Mouse (Mus musculus) hindbrain, embryonic 13.5 days (tissue): ENCODE results near the gene Clba1. TPM values are rescaled to one million over a fixed set of nuclear protein-coding genes. Genes with fewer than 3 reads are reported as not detected.

ENCODE experiments used
- ATAC-seq: fragments of 200-750 bp; cut with Nextera tagmentation; 2 replicates; pipeline ENCODE4 v1.8.0; 2017; ENCODE audit warnings: moderate TSS enrichment; ENCODE audit not compliant: low FRiP score
- H3K27ac ChIP-seq: fragments of 300-500 bp; sonication (generic); 2 replicates; pipeline ENCODE4 v1.5.1; 2015; ENCODE audit warnings: inconsistent platforms, mild to moderate bottlenecking, moderate library complexity
- H3K27me3 ChIP-seq: fragments of 300-500 bp; sonication (generic); 2 replicates; pipeline ENCODE4 v1.6.1; 2015; ENCODE audit warnings: mild to moderate bottlenecking, inconsistent platforms
- H3K36me3 ChIP-seq: fragments of 300-500 bp; sonication (generic); 2 replicates; pipeline ENCODE4 v1.6.1; 2015; ENCODE audit warnings: mild to moderate bottlenecking, inconsistent platforms
- H3K4me1 ChIP-seq: fragments of 300-500 bp; sonication (generic); replicated peaks from 2 replicates; pipeline ENCODE4 v1.6.1; 2015; ENCODE audit warnings: inconsistent platforms
- H3K4me2 ChIP-seq: fragments of 300-500 bp; sonication (generic); 2 replicates; pipeline ENCODE4 v1.6.1; 2015; ENCODE audit warnings: inconsistent platforms, mild to moderate bottlenecking, moderate library complexity
- H3K4me3 ChIP-seq: fragments of 300-500 bp; sonication (generic); 2 replicates; pipeline ENCODE4 v1.5.1; 2015; ENCODE audit warnings: mild to moderate bottlenecking, inconsistent platforms
- H3K9ac ChIP-seq: fragments of 300-500 bp; sonication (generic); 2 replicates; pipeline ENCODE4 v1.6.1; 2015; ENCODE audit warnings: mild to moderate bottlenecking, inconsistent platforms
- H3K9me3 ChIP-seq: fragments of 300-500 bp; sonication (generic); 2 replicates; pipeline ENCODE4 v1.6.1; 2016; ENCODE audit warnings: inconsistent platforms
- WGBS: fragments of 180-500 bp; shearing (Covaris S2); methylation state at CpG from one replicate; pipeline ENCODE4 v1.1.7; 2015; 5-methylcytosine and 5-hydroxymethylcytosine counted together
- polyA plus RNA-seq: library from polyadenylated mRNA; unstranded; fragments of >200 nt; fragmentation: Nextera tagmentation; extraction: Ambion mirVana; gene quantifications from 2 replicates; pipeline ENCODE4 v1.2.1, GENCODE M21; 2015

The Clba1 gene
- polyA plus RNA-seq, 1 experiment from 2014 or later, result 21.9 TPM

- Histone ChIP-seq H3K4me2 (no peak overlapping the region), H3K4me3 (no peak overlapping the region), H3K36me3 (no peaks in the 10 kb centered on the region), H3K9me3 (no peaks in the 10 kb centered on the region), H3K27ac (no peak overlapping the region), H3K9ac (no peak overlapping the region), H3K4me1 (no peaks in the 10 kb centered on the region), H3K27me3 (peaks cover 3% of the 10 kb centered on the region; the same call in 1 of the 2 replicates)
- WGBS, result 86% methylated on average over 2 of the region's 2 CpGs
- no peak for ATAC-seq
These were observed 39.1 kb downstream of the Clba1 start for GRCm38 (mm10) chr12:112847880-112848279.

- Histone ChIP-seq H3K27ac (no peak overlapping the region), H3K4me2 (no peak overlapping the region), H3K27me3 (peaks cover 3% of the 10 kb centered on the region; the same call in 1 of the 2 replicates), H3K36me3 (no peaks in the 10 kb centered on the region), H3K4me3 (no peak overlapping the region), H3K9me3 (no peaks in the 10 kb centered on the region), H3K4me1 (no peaks in the 10 kb centered on the region), H3K9ac (no peak overlapping the region)
- 85% methylated on average over 11 of the region's 11 CpGs for WGBS
- no peak for ATAC-seq
These were observed 40.7 kb downstream of the Clba1 start for GRCm38 (mm10) chr12:112849235-112850022.

- ATAC-seq, result no peak
- Histone ChIP-seq H3K4me1 (no peaks in the 10 kb centered on the region), H3K36me3 (no peaks in the 10 kb centered on the region), H3K9ac (no peak overlapping the region), H3K27me3 (peaks cover 2% of the 10 kb centered on the region; the same call in 1 of the 2 replicates), H3K4me3 (no peak overlapping the region), H3K4me2 (no peak overlapping the region), H3K27ac (no peak overlapping the region), H3K9me3 (no peaks in the 10 kb centered on the region)
- WGBS, result 91% methylated on average over 9 of the region's 9 CpGs
These were observed 41.6 kb downstream of the Clba1 start for GRCm38 (mm10) chr12:112850344-112850743.

GRCm38 (mm10) chr12:112851116-112851515 lies 42.4 kb downstream of the Clba1 start:
- H3K27me3 ChIP-seq, result no peaks in the 10 kb centered on the region
- H3K9me3 ChIP-seq, result no peaks in the 10 kb centered on the region
- no peaks in the 10 kb centered on the region for H3K4me1 ChIP-seq
- H3K4me3 ChIP-seq, result no peak overlapping the region
- no peaks in the 10 kb centered on the region for H3K36me3 ChIP-seq
- WGBS, result 52% methylated on average over 8 of the region's 8 CpGs
- H3K9ac ChIP-seq, result no peak overlapping the region
- H3K27ac ChIP-seq, result no peak overlapping the region
- no peak overlapping the region for H3K4me2 ChIP-seq
- no peak for ATAC-seq

- ATAC-seq, result no peak
- no peaks in the 10 kb centered on the region for H3K9me3 ChIP-seq
- H3K9ac ChIP-seq, result no peak overlapping the region
- 87% methylated on average over 11 of the region's 11 CpGs for WGBS
- H3K36me3 ChIP-seq, result no peaks in the 10 kb centered on the region
- H3K4me1 ChIP-seq, result no peaks in the 10 kb centered on the region
- no peak overlapping the region for H3K4me3 ChIP-seq
- H3K27me3 ChIP-seq, result no peaks in the 10 kb centered on the region
- H3K4me2 ChIP-seq, result no peak overlapping the region
- H3K27ac ChIP-seq, result no peak overlapping the region
These were observed 44.5 kb downstream of the Clba1 start for GRCm38 (mm10) chr12:112853050-112853729.

- 82% methylated on average over 7 of the region's 7 CpGs for WGBS
- Histone ChIP-seq H3K27me3 (no peaks in the 10 kb centered on the region), H3K9ac (no peak overlapping the region)
These were observed 46.0 kb downstream of the Clba1 start for GRCm38 (mm10) chr12:112854610-112855333.

GRCm38 (mm10) chr12:112856338-112856737 lies 47.6 kb downstream of the Clba1 start:
- no peaks in the 10 kb centered on the region for H3K9me3 ChIP-seq
- no peaks in the 10 kb centered on the region for H3K36me3 ChIP-seq
- no peaks in the 10 kb centered on the region for H3K4me1 ChIP-seq
- no peak overlapping the region for H3K4me3 ChIP-seq
- no peaks in the 10 kb centered on the region for H3K27me3 ChIP-seq
- H3K4me2 ChIP-seq, result no peak overlapping the region
- 79% methylated on average over 3 of the region's 3 CpGs for whole genome bisulfite sequencing
- ATAC-seq, result no peak
- no peak overlapping the region for H3K27ac ChIP-seq
- no peak overlapping the region for H3K9ac ChIP-seq

More at GRCm38 (mm10) chr12:112854610-112855333, 46.0 kb downstream of the Clba1 start:
- H3K4me3 ChIP-seq, result no peak overlapping the region
- H3K9me3 ChIP-seq, result no peaks in the 10 kb centered on the region
- no peaks in the 10 kb centered on the region for H3K4me1 ChIP-seq
- no peak overlapping the region for H3K27ac ChIP-seq
- no peak overlapping the region for H3K4me2 ChIP-seq
- ATAC-seq, result no peak
- no peaks in the 10 kb centered on the region for H3K36me3 ChIP-seq

- ATAC-seq, result no peak
- 69% methylated on average over 9 of the region's 9 CpGs for WGBS
These were observed 48.5 kb downstream of the Clba1 start for GRCm38 (mm10) chr12:112857021-112857925.

GRCm38 (mm10) chr12:112858581-112859336 lies 50.0 kb downstream of the Clba1 start:
- no peak overlapping the region for H3K4me2 ChIP-seq
- no peaks in the 10 kb centered on the region for H3K36me3 ChIP-seq
- H3K9ac ChIP-seq, result no peak overlapping the region
- no peak overlapping the region for H3K27ac ChIP-seq
- no peaks in the 10 kb centered on the region for H3K4me1 ChIP-seq
- no peaks in the 10 kb centered on the region for H3K9me3 ChIP-seq
- WGBS, result 94% methylated on average over 9 of the region's 9 CpGs
- no peak for ATAC-seq
- H3K4me3 ChIP-seq, result no peak overlapping the region
- H3K27me3 ChIP-seq, result no peaks in the 10 kb centered on the region

More at GRCm38 (mm10) chr12:112857021-112857925, 48.5 kb downstream of the Clba1 start:
- H3K9me3 ChIP-seq, result no peaks in the 10 kb centered on the region
- H3K27ac ChIP-seq, result no peak overlapping the region
- no peak overlapping the region for H3K9ac ChIP-seq
- no peak overlapping the region for H3K4me3 ChIP-seq
- no peaks in the 10 kb centered on the region for H3K27me3 ChIP-seq
- H3K4me2 ChIP-seq, result no peak overlapping the region
- no peaks in the 10 kb centered on the region for H3K36me3 ChIP-seq
- H3K4me1 ChIP-seq, result no peaks in the 10 kb centered on the region

GRCm38 (mm10) chr12:112859930-112860329 lies 51.2 kb downstream of the Clba1 start:
- WGBS, result 84% methylated on average over 8 of the region's 8 CpGs
- no peak overlapping the region for H3K27ac ChIP-seq
- no peaks in the 10 kb centered on the region for H3K9me3 ChIP-seq
- H3K4me1 ChIP-seq, result no peaks in the 10 kb centered on the region
- H3K4me2 ChIP-seq, result no peak overlapping the region
- ATAC-seq, result no peak
- H3K9ac ChIP-seq, result no peak overlapping the region
- H3K27me3 ChIP-seq, result no peaks in the 10 kb centered on the region
- H3K36me3 ChIP-seq, result no peaks in the 10 kb centered on the region
- no peak overlapping the region for H3K4me3 ChIP-seq

- Histone ChIP-seq H3K4me2 (no peak overlapping the region), H3K4me1 (no peaks in the 10 kb centered on the region), H3K4me3 (no peak overlapping the region), H3K27me3 (no peaks in the 10 kb centered on the region), H3K36me3 (no peaks in the 10 kb centered on the region), H3K9ac (no peak overlapping the region), H3K27ac (no peak overlapping the region), H3K9me3 (no peaks in the 10 kb centered on the region)
- no peak for ATAC-seq
- WGBS, result 71% methylated on average over 7 of the region's 7 CpGs
These were observed 52.0 kb downstream of the Clba1 start for GRCm38 (mm10) chr12:112860765-112861164.
